Mouse (Mus musculus) kidney, postnatal 10 days (tissue): Measurements from ENCODE around the gene Mybbp1a.

Experiments
- DNase-seq: peaks from one replicate; pipeline ENCODE4 v3.0.0; 2021; ENCODE audit warnings: mixed read lengths

Gene Mybbp1a

GRCm38 (mm10) chr11:72481952-72482351, 40.8 kb downstream of the Mybbp1a start:
- no peak for DNase-seq

- DNase-seq = no peak
Measured at GRCm38 (mm10) chr11:72484549-72484948, 43.4 kb downstream of the Mybbp1a start.

- DNase-seq = no peak
Measured at GRCm38 (mm10) chr11:72485157-72485556, 44.0 kb downstream of the Mybbp1a start.

GRCm38 (mm10) chr11:72485960-72486359, 44.8 kb downstream of the Mybbp1a start:
- DNase-seq = no peak

- no peak for DNase-seq
Measured at GRCm38 (mm10) chr11:72487171-72487570, 46.0 kb downstream of the Mybbp1a start.

- no peak for DNase-seq
Measured at GRCm38 (mm10) chr11:72487739-72488138, 46.6 kb downstream of the Mybbp1a start.

GRCm38 (mm10) chr11:72488753-72489271, 47.7 kb downstream of the Mybbp1a start:
- peak; percentile 59 for DNase-seq

GRCm38 (mm10) chr11:72489397-72489796, 48.2 kb downstream of the Mybbp1a start:
- no peak for DNase-seq

- DNase-seq = peak; percentile 97
Measured at GRCm38 (mm10) chr11:72489881-72490301, 48.7 kb downstream of the Mybbp1a start, which contains the start of gene Spns2. TSS of gene Spns2 (minus strand) at chr11:72489904.

- DNase-seq = no peak
Measured at GRCm38 (mm10) chr11:72491130-72491960, 50.2 kb downstream of the Mybbp1a start.

- peak; percentile 65 for DNase-seq
Measured at GRCm38 (mm10) chr11:72494046-72494988, 53.2 kb downstream of the Mybbp1a start.

- DNase-seq = no peak
Measured at GRCm38 (mm10) chr11:72496066-72496465, 54.9 kb downstream of the Mybbp1a start.

- no peak for DNase-seq
Measured at GRCm38 (mm10) chr11:72496775-72497174, 55.6 kb downstream of the Mybbp1a start.

GRCm38 (mm10) chr11:72497367-72497766, 56.2 kb downstream of the Mybbp1a start:
- DNase-seq = no peak

GRCm38 (mm10) chr11:72500139-72500538, 59.0 kb downstream of the Mybbp1a start:
- no peak for DNase-seq
